Mouse (Mus musculus) neural tube, embryonic 15.5 days (tissue): Measurements from ENCODE around the gene Gm20388. TPM values are rescaled to one million over a fixed set of nuclear protein-coding genes. Genes with fewer than 3 reads are reported as not detected.
A peak's percentile ranks its signal among the peaks of the same experiment; 100 is the strongest.
"Not testable (repeated sequence)": the region's sequence is repeated elsewhere in the genome, so short reads cannot be mapped to it uniquely, and the experiment has no call there.

Experiments
- ATAC-seq: fragments of 200-750 bp; cut with Nextera tagmentation; 2 replicates; pipeline ENCODE4 v1.8.0; 2017; ENCODE audit warnings: mild to moderate bottlenecking, moderate TSS enrichment, moderate library complexity; ENCODE audit not compliant: low FRiP score
- H3K27ac ChIP-seq: fragments of 300-500 bp; sonication (generic); replicated peaks from 2 replicates; pipeline ENCODE4 v1.5.1; 2015; ENCODE audit warnings: mild to moderate bottlenecking, inconsistent platforms
- H3K27me3 ChIP-seq: fragments of 300-500 bp; sonication (generic); replicated peaks from 2 replicates; pipeline ENCODE4 v1.6.1; 2015; ENCODE audit warnings: inconsistent platforms
- H3K36me3 ChIP-seq: fragments of 300-500 bp; sonication (generic); 2 replicates; pipeline ENCODE4 v1.6.1; 2015; ENCODE audit warnings: inconsistent platforms
- H3K4me1 ChIP-seq: fragments of 300-500 bp; sonication (generic); 2 replicates; pipeline ENCODE4 v1.6.1; 2015; ENCODE audit warnings: inconsistent platforms
- H3K4me2 ChIP-seq: fragments of 300-500 bp; sonication (generic); 2 replicates; pipeline ENCODE4 v1.6.1; 2015; ENCODE audit warnings: inconsistent platforms, mild to moderate bottlenecking, moderate library complexity
- H3K4me3 ChIP-seq: fragments of 300-500 bp; sonication (generic); replicated peaks from 2 replicates; pipeline ENCODE4 v1.5.1; 2015; ENCODE audit warnings: mild to moderate bottlenecking, inconsistent platforms
- H3K9ac ChIP-seq: fragments of 300-500 bp; sonication (generic); replicated peaks from 2 replicates; pipeline ENCODE4 v1.6.1; 2015; ENCODE audit warnings: mild to moderate bottlenecking, inconsistent platforms
- H3K9me3 ChIP-seq: fragments of 300-500 bp; sonication (generic); replicated peaks from 2 replicates; pipeline ENCODE4 v1.6.1; 2016; ENCODE audit warnings: inconsistent platforms
- WGBS: fragments of 180-500 bp; shearing (Covaris S2); methylation state at CpG from one replicate; pipeline ENCODE4 v1.1.7; 2015; ENCODE audit warnings: mixed read lengths; 5-methylcytosine and 5-hydroxymethylcytosine counted together
- polyA plus RNA-seq: library from polyadenylated mRNA; unstranded; fragments of >200 nt; fragmentation: Nextera tagmentation; extraction: Ambion mirVana; gene quantifications from 2 replicates; pipeline ENCODE4 v1.2.1, GENCODE M21; 2015

Gm20388 gene
- polyA plus RNA-seq, 1 experiment from 2014 or later = not detected

DNA sequence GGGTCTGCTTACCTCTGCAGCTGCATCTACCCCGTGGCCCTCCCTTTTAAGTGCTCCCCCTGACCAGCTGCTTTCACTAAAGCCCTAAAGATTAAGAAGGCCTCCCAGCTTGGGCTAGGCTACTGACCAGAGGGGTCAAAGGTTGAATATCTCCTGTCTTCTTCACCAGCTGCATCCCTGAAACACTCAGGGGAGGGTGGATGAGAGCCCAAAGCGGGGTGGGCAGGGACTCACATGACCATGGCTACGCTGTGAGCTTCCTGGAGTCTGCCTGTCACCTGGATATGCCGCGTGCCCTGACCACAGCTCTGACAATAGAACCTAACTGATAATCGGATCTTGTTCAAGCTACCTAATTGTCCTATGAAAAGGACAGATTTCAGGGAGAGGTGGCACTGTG is 2712.1 kb downstream of the Gm20388 start, which contains the start of gene Pabpn1l:
Pabpn1l (minus strand) TSS at position 13 of the 400 bp plus-strand sequence.
- Histone ChIP-seq H3K4me2 (no peak within 1 kb of the TSS), H3K27me3 (no peaks in the 10 kb centered on the region), H3K9ac (no peak within 1 kb of the TSS), H3K36me3 (no peaks in the 10 kb centered on the region), H3K4me1 (peaks cover 11% of the 10 kb centered on the region), H3K4me3 (no peak within 1 kb of the TSS), H3K27ac (no peak within 1 kb of the TSS), H3K9me3 (no peaks in the 10 kb centered on the region)
- WGBS = 76% methylated on average over 6 of the region's 6 CpGs
- no peak for ATAC-seq

DNA sequence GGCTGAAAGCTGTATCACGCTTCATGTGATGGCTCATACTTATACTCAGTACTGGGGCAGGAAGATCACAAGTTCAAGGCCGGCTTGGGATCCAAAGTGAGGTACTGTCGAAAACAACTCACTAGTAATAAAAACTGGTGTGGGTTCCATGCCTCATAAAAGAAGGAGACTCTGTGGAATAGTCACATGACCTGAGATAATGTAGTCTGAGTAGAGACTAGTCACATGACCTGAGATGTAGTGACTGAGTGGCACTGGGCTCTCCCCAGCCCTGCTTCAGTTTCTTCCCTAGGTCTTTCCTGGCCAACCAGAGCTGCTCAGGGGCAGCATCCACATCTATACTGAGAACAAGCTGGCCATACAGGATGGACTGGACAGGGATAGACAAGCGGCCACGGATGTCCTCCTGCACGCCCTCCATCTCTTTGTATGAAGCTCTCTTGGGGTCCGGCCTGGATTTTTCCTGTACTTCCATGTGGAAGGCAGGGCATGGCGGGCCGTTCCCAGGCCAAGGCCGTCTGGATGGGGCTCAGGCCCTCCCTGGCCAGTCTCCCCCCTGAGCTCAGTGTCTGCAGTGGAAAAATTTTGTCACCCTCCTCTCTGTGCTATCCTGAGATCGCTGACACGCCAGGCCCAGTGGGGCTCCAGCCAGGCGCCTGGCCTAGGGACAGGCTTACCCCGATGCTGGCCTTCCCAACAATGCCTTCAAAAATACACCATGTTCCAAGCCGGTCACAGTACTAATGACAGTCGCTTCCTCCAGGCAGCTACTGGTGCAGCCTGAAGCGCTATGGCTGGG is 2713.4 kb downstream of the Gm20388 start:
- H3K4me1 ChIP-seq = 0 out of 2 replicates have a peak, but pooled peaks cover 3% of the 10 kb centered on the region
- H3K27ac ChIP-seq = no peak overlapping the region
- no peaks in the 10 kb centered on the region for H3K36me3 ChIP-seq
- no peak overlapping the region for H3K4me3 ChIP-seq
- WGBS = 86% methylated on average over 17 of the region's 17 CpGs
- H3K27me3 ChIP-seq = no peaks in the 10 kb centered on the region
- no peaks in the 10 kb centered on the region for H3K9me3 ChIP-seq
- no peak for ATAC-seq
- no peak overlapping the region for H3K4me2 ChIP-seq
- no peak overlapping the region for H3K9ac ChIP-seq

DNA sequence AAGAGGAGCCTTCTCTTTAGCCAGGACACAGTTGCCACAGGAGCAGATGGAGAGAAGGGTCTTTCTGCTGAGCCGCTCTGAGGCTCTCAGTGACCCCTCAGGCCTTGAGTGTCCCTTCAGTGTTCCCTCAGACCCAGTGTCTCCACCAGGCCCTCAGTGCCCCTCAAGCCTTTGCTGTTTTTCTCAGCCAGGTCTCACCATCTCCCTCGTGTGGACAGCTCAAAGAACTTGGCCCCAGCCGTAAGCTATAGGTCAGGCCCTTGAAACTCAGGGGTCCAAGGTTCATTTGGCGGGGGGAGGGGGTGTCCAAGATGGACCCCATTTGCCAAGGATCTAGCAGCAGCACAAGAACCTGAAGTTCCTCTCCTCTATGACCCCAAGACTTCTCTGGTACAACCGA is 2714.0 kb downstream of the Gm20388 start:
- no peak for ATAC-seq
- no peaks in the 10 kb centered on the region for H3K9me3 ChIP-seq
- H3K9ac ChIP-seq = no peak overlapping the region
- 0 out of 2 replicates have a peak, but pooled peaks cover 3% of the 10 kb centered on the region for H3K4me1 ChIP-seq
- H3K4me3 ChIP-seq = no peak overlapping the region
- no peak overlapping the region for H3K27ac ChIP-seq
- H3K4me2 ChIP-seq = no peak overlapping the region
- no peaks in the 10 kb centered on the region for H3K27me3 ChIP-seq
- H3K36me3 ChIP-seq = peaks cover 5% of the 10 kb centered on the region; the same call in 1 of the 2 replicates
- WGBS = 76% methylated on average over 5 of the region's 5 CpGs

DNA sequence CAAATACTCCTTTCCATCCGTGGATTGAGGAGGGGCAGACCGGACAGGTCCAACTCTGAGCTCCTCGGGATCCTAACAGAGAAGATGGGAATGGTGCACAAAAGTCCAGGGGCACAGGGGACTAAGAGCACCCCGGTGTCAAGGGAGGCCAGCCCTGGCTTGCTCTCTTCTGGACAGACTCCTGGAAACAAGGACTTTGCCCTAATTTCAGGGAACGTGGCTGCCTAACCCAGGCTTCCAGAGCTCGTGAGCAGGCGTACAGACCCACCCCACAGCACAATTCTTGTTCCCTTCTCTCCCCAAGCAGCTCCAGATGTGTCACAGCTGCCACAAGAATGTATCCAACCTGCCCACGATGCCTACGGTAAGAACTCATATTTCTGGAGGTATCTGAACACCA is 2715.2 kb downstream of the Gm20388 start:
- Histone ChIP-seq H3K27me3 (no peaks in the 10 kb centered on the region), H3K36me3 (peaks cover 13% of the 10 kb centered on the region), H3K4me2 (no peak overlapping the region), H3K27ac (no peak overlapping the region), H3K9me3 (no peaks in the 10 kb centered on the region), H3K4me1 (0 out of 2 replicates have a peak, but pooled peaks cover 3% of the 10 kb centered on the region), H3K9ac (no peak overlapping the region), H3K4me3 (no peak overlapping the region)
- no peak for ATAC-seq
- 79% methylated on average over 9 of the region's 9 CpGs for WGBS

- no peak overlapping the region for H3K4me3 ChIP-seq
- H3K4me1 ChIP-seq = 0 out of 2 replicates have a peak, but pooled peaks cover 3% of the 10 kb centered on the region
- no peak overlapping the region for H3K4me2 ChIP-seq
- H3K27ac ChIP-seq = no peak overlapping the region
- no peaks in the 10 kb centered on the region for H3K27me3 ChIP-seq
- H3K9ac ChIP-seq = no peak overlapping the region
- no peak for ATAC-seq
- no peaks in the 10 kb centered on the region for H3K9me3 ChIP-seq
- WGBS = 84% methylated on average over 2 of the region's 2 CpGs
- H3K36me3 ChIP-seq = peaks cover 13% of the 10 kb centered on the region
Observed at GRCm38 (mm10) chr8:122626896-122627295, 2716.3 kb downstream of the Gm20388 start.

DNA sequence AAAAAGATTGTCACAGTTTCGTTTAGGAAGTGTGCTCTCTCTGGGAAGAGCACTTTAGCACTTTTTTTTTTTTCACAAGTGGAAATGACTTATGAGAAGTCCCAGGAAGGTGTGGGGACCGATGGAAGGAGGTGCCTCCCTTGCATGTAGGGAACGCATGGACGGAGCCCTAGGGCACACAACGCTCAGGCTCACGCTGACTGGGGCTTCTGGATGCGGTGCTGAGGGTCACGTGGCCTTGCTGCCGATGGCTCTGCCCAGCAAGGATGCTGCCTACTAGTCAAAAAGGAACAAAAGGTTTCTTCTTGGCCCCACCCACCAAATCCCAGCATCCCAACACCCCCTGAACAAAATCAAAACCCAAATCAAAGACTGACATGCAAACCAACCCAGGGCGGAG is 2718.7 kb downstream of the Gm20388 start:
- Histone ChIP-seq H3K4me1 (no peaks in the 10 kb centered on the region), H3K9me3 (no peaks in the 10 kb centered on the region), H3K36me3 (peaks cover 33% of the 10 kb centered on the region), H3K27me3 (no peaks in the 10 kb centered on the region), H3K27ac (no peak overlapping the region), H3K4me3 (no peak overlapping the region), H3K4me2 (no peak overlapping the region), H3K9ac (no peak overlapping the region)
- ATAC-seq = no peak
- WGBS = 29% methylated on average over 10 of the region's 10 CpGs

DNA sequence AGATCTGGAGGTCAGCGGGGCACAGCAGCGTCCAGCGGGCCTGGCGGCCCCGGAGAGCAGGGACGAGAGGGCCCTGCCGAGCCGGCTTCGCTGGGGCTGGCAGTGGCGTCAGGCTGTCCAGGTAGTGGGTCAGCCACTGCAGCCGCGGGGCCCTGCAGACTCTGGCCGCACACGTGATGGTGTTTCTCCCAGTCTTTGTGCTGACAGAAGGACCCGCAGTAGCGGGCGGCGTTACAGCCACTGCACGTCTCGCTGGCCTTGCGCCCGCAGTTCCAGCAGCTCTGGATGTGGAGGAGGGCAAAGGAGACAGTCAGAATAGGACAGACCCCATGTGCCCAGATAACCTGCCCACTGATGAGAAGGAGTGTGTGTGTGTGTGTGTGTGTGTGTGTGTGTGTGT is 2720.1 kb downstream of the Gm20388 start:
- Histone ChIP-seq H3K27ac (0 out of 2 replicates have a peak overlapping the region, but pooled peaks have one; percentile 2), H3K4me1 (no peaks in the 10 kb centered on the region), H3K4me2 (no peak overlapping the region), H3K9ac (no peak overlapping the region), H3K9me3 (no peaks in the 10 kb centered on the region), H3K27me3 (no peaks in the 10 kb centered on the region), H3K36me3 (peaks cover 46% of the 10 kb centered on the region), H3K4me3 (no peak overlapping the region)
- 60% methylated on average over 22 of the region's 22 CpGs for WGBS
- ATAC-seq = no peak

- H3K4me2 ChIP-seq, H3K4me3 ChIP-seq, ATAC-seq, H3K27ac ChIP-seq, H3K9me3 ChIP-seq, H3K4me1 ChIP-seq, H3K9ac ChIP-seq, H3K27me3 ChIP-seq: not testable (repeated sequence)
- peaks cover 59% of the 10 kb centered on the region for H3K36me3 ChIP-seq
- WGBS = 82% methylated on average over 3 of the region's 3 CpGs
Observed at GRCm38 (mm10) chr8:122632134-122632533, 2721.5 kb downstream of the Gm20388 start.

DNA sequence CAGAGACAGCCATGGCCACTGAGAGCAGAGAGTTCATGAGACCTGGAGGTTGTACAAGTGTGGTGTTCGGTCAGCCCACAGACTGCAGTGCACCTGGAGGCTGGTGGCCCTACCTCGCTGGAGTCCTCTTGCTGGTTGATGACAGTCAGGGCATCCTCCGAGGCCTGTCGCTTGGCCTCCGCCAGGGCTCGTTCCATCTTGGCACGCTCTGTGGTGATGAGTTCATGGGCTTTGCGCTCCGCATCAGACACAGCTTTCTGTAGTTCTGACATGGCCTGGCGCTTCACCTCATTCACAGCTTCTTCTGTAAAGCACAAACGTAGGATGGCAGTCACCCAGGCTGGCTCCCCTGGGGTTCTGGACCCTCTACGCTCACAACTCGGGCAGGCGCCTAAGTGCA is 2722.6 kb downstream of the Gm20388 start:
- Histone ChIP-seq H3K27me3 (no peaks in the 10 kb centered on the region), H3K9ac (no peak overlapping the region), H3K4me3 (no peak overlapping the region), H3K4me2 (no peak overlapping the region), H3K36me3 (peaks cover 69% of the 10 kb centered on the region), H3K4me1 (no peaks in the 10 kb centered on the region), H3K27ac (no peak overlapping the region), H3K9me3 (no peaks in the 10 kb centered on the region)
- ATAC-seq = no peak
- 92% methylated on average over 14 of the region's 14 CpGs for WGBS

- Histone ChIP-seq H3K4me2 (no peak overlapping the region), H3K4me1 (peaks cover 22% of the 10 kb centered on the region), H3K27me3 (no peaks in the 10 kb centered on the region), H3K9me3 (no peaks in the 10 kb centered on the region), H3K4me3 (no peak overlapping the region), H3K9ac (no peak overlapping the region), H3K27ac (no peak overlapping the region), H3K36me3 (peaks cover 61% of the 10 kb centered on the region)
- WGBS = 78% methylated on average over 14 of the region's 14 CpGs
- ATAC-seq = no peak
Observed at GRCm38 (mm10) chr8:122635878-122636802, 2725.5 kb downstream of the Gm20388 start.

DNA sequence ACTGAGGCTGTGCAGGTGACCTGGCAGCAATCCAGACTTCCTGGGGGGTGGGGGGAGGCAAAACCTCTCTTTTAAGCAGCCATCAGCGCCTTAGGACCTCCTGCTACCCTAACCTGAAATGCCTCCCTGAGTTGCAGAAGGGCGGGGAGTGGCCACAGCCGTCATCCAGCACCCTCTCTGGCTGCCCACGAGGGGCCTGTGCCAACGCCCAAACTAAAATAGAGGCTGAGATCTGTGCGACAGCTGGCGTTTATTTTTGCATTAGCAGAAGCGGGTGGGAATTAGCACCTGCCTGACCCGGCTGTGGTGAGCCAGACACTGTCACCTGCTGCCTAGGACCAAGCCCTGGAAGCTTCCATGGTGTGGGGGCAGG is 2726.1 kb downstream of the Gm20388 start:
- no peak overlapping the region for H3K4me2 ChIP-seq
- H3K9me3 ChIP-seq = no peaks in the 10 kb centered on the region
- H3K4me1 ChIP-seq = peaks cover 22% of the 10 kb centered on the region
- H3K4me3 ChIP-seq = no peak overlapping the region
- H3K27me3 ChIP-seq = no peaks in the 10 kb centered on the region
- no peak overlapping the region for H3K27ac ChIP-seq
- WGBS = 68% methylated on average over 9 of the region's 9 CpGs
- H3K36me3 ChIP-seq = peaks cover 67% of the 10 kb centered on the region
- ATAC-seq = no peak
- H3K9ac ChIP-seq = no peak overlapping the region
